Mouse (Mus musculus) MEL (cell line): ENCODE results near the gene Zfp418.

ENCODE experiments used
- CTCF ChIP-seq, 3 experiments: IDR thresholded peaks in 2 of 3; conservative IDR thresholded peaks in 1 of 3; 2 replicates each; pipeline ENCODE4 v1.5.1; 2011 to 2012; ENCODE audit warnings: low read length in 3 of 3, low read depth in 2 of 3, mild to moderate bottlenecking in 2 of 3, improper control_type of control experiment in 1 of 3, inconsistent platforms in 1 of 3, mixed read lengths in 1 of 3, moderate library complexity in 1 of 3; ENCODE audit not compliant: control insufficient read depth in 1 of 3, insufficient read depth in 1 of 3, poor library complexity in 1 of 3, severe bottlenecking in 1 of 3
- MEF2A ChIP-seq: IDR thresholded peaks from 2 replicates; pipeline ENCODE4 v1.6.1; 2014; ENCODE audit warnings: low read depth, mild to moderate bottlenecking, inconsistent platforms, low read length, improper control_type of control experiment; ENCODE audit not compliant: poor library complexity, insufficient replicate concordance, severe bottlenecking; ENCODE audit errors: extremely low read depth
- TAL1 ChIP-seq: IDR thresholded peaks from 2 replicates; pipeline ENCODE4 v1.6.1; 2012; ENCODE audit warnings: mild to moderate bottlenecking, inconsistent platforms, low read length, moderate library complexity, mixed read lengths

DNA sequence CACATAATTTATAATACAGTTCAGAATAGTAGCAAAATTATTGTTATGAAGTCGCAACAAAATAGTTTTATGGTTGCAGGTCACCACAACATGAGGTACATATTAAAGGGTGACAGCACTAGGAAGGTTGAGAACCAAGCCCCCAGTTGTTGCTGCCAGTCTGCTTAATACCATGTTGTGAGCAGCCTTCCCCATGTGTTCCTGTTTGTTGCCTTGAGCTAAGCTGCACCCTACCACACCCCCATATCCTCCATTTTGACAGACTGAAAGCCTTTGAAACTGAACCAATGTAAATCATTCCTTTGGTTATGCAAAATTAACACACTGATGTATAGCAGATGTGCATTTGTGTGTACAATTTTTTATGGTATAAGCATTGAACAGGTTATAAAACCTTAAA is 14.8 kb downstream of the Zfp418 start:
- no peak for TF ChIP-seq MEF2A
- TF ChIP-seq CTCF (IDR thresholded peaks at IDR 0.05 in 2 of 3, conservative IDR thresholded peaks at IDR 0.05 in 1 of 3; ENCODE audit: control insufficient read depth in 1 of 3, insufficient read depth in 1 of 3, low read depth in 2 of 3, low read length in 3 of 3, poor library complexity in 1 of 3, severe bottlenecking in 1 of 3): no peak
- no peak for TF ChIP-seq TAL1
